Mouse (Mus musculus): ENCODE measurements around the gene Olfr684. TPM values are rescaled to one million over a fixed set of nuclear protein-coding genes. Genes with fewer than 3 reads are reported as not detected.

Olfr684 gene
- polyA plus RNA-seq (2015; fragmentation: Nextera tagmentation; extraction: Ambion mirVana): not detected in 2 replicates

DNA sequence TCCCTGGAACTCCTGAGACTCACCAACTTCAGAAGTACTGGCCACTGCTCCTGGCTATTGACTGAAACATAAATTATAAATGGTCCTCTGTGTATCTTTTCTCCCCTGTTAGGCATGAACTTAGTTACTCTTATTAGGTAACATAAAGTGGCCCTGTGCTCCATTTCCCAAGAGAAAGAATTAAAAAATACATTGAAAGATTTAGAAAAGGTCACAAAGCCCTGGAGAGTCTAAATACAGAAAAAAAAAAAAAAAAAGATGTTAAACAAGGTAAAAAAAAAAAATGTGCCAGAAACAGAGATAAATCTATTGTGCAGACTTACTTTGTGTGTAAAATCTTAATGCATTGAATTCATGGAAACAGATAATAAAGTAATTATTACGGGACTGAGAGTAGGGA is at the start of gene Olfr684:
Gene Olfr684 (minus strand): TSS at position 101 of the 400 bp plus-strand sequence.
- Histone ChIP-seq H3K4me2 (no peak within 1 kb of the TSS), H3K4me1 (no peaks in the 10 kb centered on the region), H3K9me3 (no peaks in the 10 kb centered on the region), H3K27ac (no peak within 1 kb of the TSS), H3K36me3 (no peaks in the 10 kb centered on the region), H3K4me3 (no peak within 1 kb of the TSS), H3K9ac (no peak within 1 kb of the TSS), H3K27me3 (no peaks in the 10 kb centered on the region)
- WGBS: 53% methylated on average over 1 of the region's 1 CpGs
- ATAC-seq (ENCODE audit: insufficient number of reproducible peaks, insufficient read depth, low FRiP score, low TSS enrichment, low read depth): no peak

DNA sequence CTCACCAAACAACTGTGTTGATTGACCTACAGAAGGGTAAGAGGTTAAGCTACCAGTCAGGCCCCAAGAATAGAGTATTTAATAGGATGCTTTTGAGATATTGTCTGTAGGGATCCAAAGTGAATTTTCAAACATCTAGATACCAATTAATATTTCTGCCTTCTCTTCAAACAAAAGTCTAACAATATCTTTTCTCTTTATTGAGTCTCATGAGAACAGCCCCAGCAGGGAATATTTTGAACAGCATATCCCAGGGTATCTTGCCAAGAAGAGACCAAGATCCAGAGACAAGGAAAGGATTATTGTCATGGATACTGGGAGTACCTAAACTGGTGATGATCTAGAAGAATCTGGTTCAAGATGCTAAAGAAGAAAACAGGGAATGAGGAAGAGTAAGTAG is 43.9 kb upstream of the Olfr684 start, which contains the start of gene Olfr686:
Gene Olfr686 (minus strand): TSS at position 101 of the 400 bp plus-strand sequence.
- H3K4me1 ChIP-seq: no peaks in the 10 kb centered on the region
- no peak within 1 kb of the TSS for H3K27ac ChIP-seq
- H3K36me3 ChIP-seq: no peaks in the 10 kb centered on the region
- H3K9ac ChIP-seq: no peak within 1 kb of the TSS
- H3K4me3 ChIP-seq: no peak within 1 kb of the TSS
- no peak for ATAC-seq (ENCODE audit: insufficient number of reproducible peaks, insufficient read depth, low FRiP score, low TSS enrichment, low read depth)
- no peaks in the 10 kb centered on the region for H3K9me3 ChIP-seq
- H3K27me3 ChIP-seq: no peaks in the 10 kb centered on the region
- H3K4me2 ChIP-seq: no peak within 1 kb of the TSS

DNA sequence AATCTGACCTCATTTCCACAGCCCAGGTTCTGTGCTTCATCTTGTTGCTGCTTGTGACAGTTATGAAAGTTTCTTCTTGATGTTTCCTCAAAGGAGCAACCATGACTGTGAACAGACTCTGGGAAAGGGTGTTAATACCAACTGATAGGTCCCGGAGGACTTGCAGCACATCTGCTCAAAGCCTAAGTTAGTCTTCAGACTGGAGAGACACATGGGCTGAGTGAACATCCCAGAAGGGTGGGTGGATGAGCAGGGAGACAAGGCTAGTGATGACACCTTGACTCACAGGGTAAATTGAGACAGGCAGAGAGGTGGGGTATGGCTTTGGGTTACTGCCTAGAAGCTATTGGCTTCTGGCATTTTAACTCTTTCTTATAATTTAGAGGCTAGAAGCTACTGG is 22.5 kb upstream of the Olfr684 start, which contains the start of gene Olfr685:
Gene Olfr685 (minus strand): TSS at position 101 of the 400 bp plus-strand sequence.
- H3K4me2 ChIP-seq: no peak within 1 kb of the TSS
- ATAC-seq (ENCODE audit: insufficient number of reproducible peaks, insufficient read depth, low FRiP score, low TSS enrichment, low read depth): no peak
- H3K36me3 ChIP-seq: no peaks in the 10 kb centered on the region
- no peaks in the 10 kb centered on the region for H3K4me1 ChIP-seq
- H3K4me3 ChIP-seq: no peak within 1 kb of the TSS
- 94% methylated on average over 1 of the region's 1 CpGs for WGBS
- H3K27me3 ChIP-seq: no peaks in the 10 kb centered on the region
- H3K9ac ChIP-seq: no peak within 1 kb of the TSS
- no peaks in the 10 kb centered on the region for H3K9me3 ChIP-seq
- H3K27ac ChIP-seq: no peak within 1 kb of the TSS

DNA sequence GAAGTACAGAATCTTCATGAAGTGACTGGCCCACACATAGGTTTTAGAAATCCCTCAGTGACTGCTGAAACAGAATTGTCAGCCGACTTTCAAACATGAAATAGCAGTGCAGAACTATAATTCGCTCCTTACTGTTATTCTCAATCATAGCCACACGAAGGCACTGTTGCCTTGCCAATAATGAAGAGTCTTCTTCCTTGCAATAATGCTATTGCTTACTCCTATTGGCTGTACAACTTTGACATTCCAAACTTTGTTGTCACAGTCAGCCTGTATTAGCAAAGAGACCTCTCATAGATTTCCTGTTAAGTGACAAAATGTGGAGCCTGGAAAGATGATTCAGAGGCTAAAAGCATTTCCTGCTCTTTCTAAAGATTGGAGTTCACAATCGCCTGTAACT is 7.3 kb upstream of the Olfr684 start:
- Histone ChIP-seq H3K4me1 (no peaks in the 10 kb centered on the region), H3K27ac (no peak overlapping the region), H3K4me3 (no peak overlapping the region), H3K4me2 (no peak overlapping the region), H3K9ac (no peak overlapping the region), H3K9me3 (no peaks in the 10 kb centered on the region), H3K36me3 (no peaks in the 10 kb centered on the region), H3K27me3 (no peaks in the 10 kb centered on the region)
- ATAC-seq (ENCODE audit: insufficient number of reproducible peaks, insufficient read depth, low FRiP score, low TSS enrichment, low read depth): no peak
- WGBS: 47% methylated on average over 4 of the region's 4 CpGs

DNA sequence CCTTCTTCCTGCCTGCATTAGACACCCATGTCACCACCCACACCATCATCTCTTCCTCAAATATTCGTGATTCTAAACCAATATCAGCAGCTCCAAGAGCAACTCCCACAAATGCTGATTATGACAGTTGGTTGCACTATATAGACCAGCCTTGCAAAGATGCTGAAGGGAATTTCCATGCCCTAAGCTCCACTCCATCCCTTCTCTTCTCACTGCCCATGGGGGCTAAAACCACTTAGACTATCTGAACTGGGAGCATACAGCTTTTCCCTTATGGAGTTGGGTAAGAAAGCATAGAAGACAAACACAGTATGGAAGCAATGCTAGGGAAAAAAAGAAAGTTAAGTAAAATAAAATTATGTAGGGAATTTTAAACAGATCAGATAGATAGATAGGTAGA is 16.5 kb downstream of the Olfr684 start, which contains the start of gene Olfr683:
Gene Olfr683 (minus strand): TSS at position 101 of the 400 bp plus-strand sequence.
- Histone ChIP-seq H3K9me3 (no peaks in the 10 kb centered on the region), H3K4me3 (no peak within 1 kb of the TSS)
- WGBS: 63% methylated on average over 1 of the region's 1 CpGs

DNA sequence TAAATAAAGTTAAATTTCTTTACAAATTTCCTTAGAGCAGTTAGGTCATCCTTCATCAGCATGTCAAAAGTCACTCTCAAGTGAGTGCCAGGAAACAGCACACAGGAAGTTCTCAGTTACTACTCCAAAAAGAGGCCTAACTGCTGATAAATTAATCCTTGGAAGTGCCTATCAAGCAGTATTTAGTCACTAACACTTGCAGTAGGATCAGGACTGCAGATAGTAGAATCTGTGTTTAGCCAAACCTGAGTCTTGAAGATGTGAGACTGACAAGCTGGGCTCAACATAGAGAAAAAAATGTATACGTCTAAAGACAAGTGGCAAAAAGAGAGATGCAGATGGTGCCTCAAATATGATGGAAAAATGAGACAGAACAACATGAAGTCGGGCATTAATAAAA is 22.2 kb downstream of the Olfr684 start:
- H3K4me3 ChIP-seq: no peak overlapping the region
- no peak overlapping the region for H3K9ac ChIP-seq
- H3K27ac ChIP-seq: no peak overlapping the region
- H3K27me3 ChIP-seq: no peaks in the 10 kb centered on the region
- no peaks in the 10 kb centered on the region for H3K9me3 ChIP-seq
- no peak for ATAC-seq (ENCODE audit: insufficient number of reproducible peaks, insufficient read depth, low FRiP score, low TSS enrichment, low read depth)
- H3K4me2 ChIP-seq: no peak overlapping the region
- 75% methylated on average over 2 of the region's 2 CpGs for WGBS
- H3K4me1 ChIP-seq: no peaks in the 10 kb centered on the region
- H3K36me3 ChIP-seq: no peaks in the 10 kb centered on the region

More for the DNA sequence above, 16.5 kb downstream of the Olfr684 start, which contains the start of gene Olfr683:
- ATAC-seq (ENCODE audit: insufficient number of reproducible peaks, insufficient read depth, low FRiP score, low TSS enrichment, low read depth): no peak
- H3K27me3 ChIP-seq: no peaks in the 10 kb centered on the region
- no peaks in the 10 kb centered on the region for H3K4me1 ChIP-seq
- H3K4me2 ChIP-seq: no peak within 1 kb of the TSS
- no peak within 1 kb of the TSS for H3K27ac ChIP-seq
- no peak within 1 kb of the TSS for H3K9ac ChIP-seq
- no peaks in the 10 kb centered on the region for H3K36me3 ChIP-seq

DNA sequence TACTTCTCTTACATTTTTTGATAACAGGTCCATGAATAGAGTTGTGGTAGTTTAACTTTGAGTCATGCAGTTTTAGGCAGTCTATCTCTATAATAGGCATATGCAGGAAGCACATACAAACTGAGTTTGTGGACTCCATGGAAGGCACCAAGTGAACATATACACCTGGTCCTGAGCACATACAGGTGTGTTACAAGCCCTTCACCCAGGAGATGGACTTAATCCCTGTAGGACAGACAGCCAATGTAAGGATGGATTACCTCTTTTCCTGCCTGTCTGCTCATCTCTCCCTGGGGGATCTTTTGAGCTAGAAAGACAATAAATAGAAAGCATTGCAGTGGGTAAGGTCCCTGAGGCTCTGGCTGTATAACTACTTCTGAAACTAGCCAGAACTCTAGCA is 46.9 kb downstream of the Olfr684 start, which contains the start of gene Olfr681:
Gene Olfr681 (plus strand): TSS at position 301 of the 400 bp plus-strand sequence.
- H3K4me1 ChIP-seq: no peaks in the 10 kb centered on the region
- no peak within 1 kb of the TSS for H3K4me3 ChIP-seq
- no peak within 1 kb of the TSS for H3K27ac ChIP-seq
- H3K9ac ChIP-seq: no peak within 1 kb of the TSS
- H3K4me2 ChIP-seq: no peak within 1 kb of the TSS
- ATAC-seq (ENCODE audit: insufficient number of reproducible peaks, insufficient read depth, low FRiP score, low TSS enrichment, low read depth): no peak
- no peaks in the 10 kb centered on the region for H3K9me3 ChIP-seq
- H3K36me3 ChIP-seq: no peaks in the 10 kb centered on the region
- H3K27me3 ChIP-seq: no peaks in the 10 kb centered on the region

Other genes with a start within 250 kb of the Olfr684 start
- gene Olfr667, start 242.2 kb downstream of the Olfr684 start, polyA plus RNA-seq (2015; fragmentation: Nextera tagmentation; extraction: Ambion mirVana): not detected in 2 replicates
- gene Olfr668, start 235.6 kb downstream of the Olfr684 start, polyA plus RNA-seq (2015; fragmentation: Nextera tagmentation; extraction: Ambion mirVana): not detected in 2 replicates
- gene Olfr669, start 229.4 kb downstream of the Olfr684 start, polyA plus RNA-seq (2015; fragmentation: Nextera tagmentation; extraction: Ambion mirVana): not detected in 2 replicates
- not detected in 2 replicates for gene Olfr670, start 201.0 kb downstream of the Olfr684 start, polyA plus RNA-seq (2015; fragmentation: Nextera tagmentation; extraction: Ambion mirVana)
- not detected in 2 replicates for gene Olfr671, start 184.5 kb downstream of the Olfr684 start, polyA plus RNA-seq (2015; fragmentation: Nextera tagmentation; extraction: Ambion mirVana)
- gene Olfr672, start 161.6 kb downstream of the Olfr684 start, polyA plus RNA-seq (2015; fragmentation: Nextera tagmentation; extraction: Ambion mirVana): 0.21 TPM in 1 of 2 replicates, not detected in the other
- gene Olfr675, start 135.2 kb downstream of the Olfr684 start, polyA plus RNA-seq (2015; fragmentation: Nextera tagmentation; extraction: Ambion mirVana): not detected in 2 replicates
- not detected in 2 replicates for gene Olfr676, start 131.0 kb downstream of the Olfr684 start, polyA plus RNA-seq (2015; fragmentation: Nextera tagmentation; extraction: Ambion mirVana)
- gene Olfr677, start 112.3 kb downstream of the Olfr684 start, polyA plus RNA-seq (2015; fragmentation: Nextera tagmentation; extraction: Ambion mirVana): not detected in 2 replicates
- gene Olfr678, start 99.2 kb downstream of the Olfr684 start, polyA plus RNA-seq (2015; fragmentation: Nextera tagmentation; extraction: Ambion mirVana): 0.08 TPM in 1 of 2 replicates, not detected in the other
- 0.45 TPM in 1 of 2 replicates, not detected in the other for gene Olfr679, start 82.4 kb downstream of the Olfr684 start, polyA plus RNA-seq (2015; fragmentation: Nextera tagmentation; extraction: Ambion mirVana)
- not detected in 2 replicates for gene Olfr680-ps1, start 70.8 kb downstream of the Olfr684 start, polyA plus RNA-seq (2015; fragmentation: Nextera tagmentation; extraction: Ambion mirVana)
- not detected in 2 replicates for gene Olfr681, start 46.8 kb downstream of the Olfr684 start, polyA plus RNA-seq (2015; fragmentation: Nextera tagmentation; extraction: Ambion mirVana)
- 0.27 TPM in 1 of 2 replicates, not detected in the other for gene Olfr683, start 16.6 kb downstream of the Olfr684 start, polyA plus RNA-seq (2015; fragmentation: Nextera tagmentation; extraction: Ambion mirVana)
- 0.13 TPM in 1 of 2 replicates, not detected in the other for gene Olfr685, start 22.4 kb upstream of the Olfr684 start, polyA plus RNA-seq (2015; fragmentation: Nextera tagmentation; extraction: Ambion mirVana)
- gene Olfr686, start 43.8 kb upstream of the Olfr684 start, polyA plus RNA-seq (2015; fragmentation: Nextera tagmentation; extraction: Ambion mirVana): not detected in 2 replicates
- not detected in 2 replicates for gene Olfr688, start 124.4 kb upstream of the Olfr684 start, polyA plus RNA-seq (2015; fragmentation: Nextera tagmentation; extraction: Ambion mirVana)
- gene Olfr689, start 147.5 kb upstream of the Olfr684 start, polyA plus RNA-seq (2015; fragmentation: Nextera tagmentation; extraction: Ambion mirVana): 0.08 TPM in 1 of 2 replicates, not detected in the other
- gene Olfr690, start 170.5 kb upstream of the Olfr684 start, polyA plus RNA-seq (2015; fragmentation: Nextera tagmentation; extraction: Ambion mirVana): not detected in 2 replicates
- gene Olfr691, start 178.6 kb upstream of the Olfr684 start, polyA plus RNA-seq (2015; fragmentation: Nextera tagmentation; extraction: Ambion mirVana): 0.35 and 0.51 TPM in 2 replicates
- not detected in 2 replicates for gene Olfr692, start 204.6 kb upstream of the Olfr684 start, polyA plus RNA-seq (2015; fragmentation: Nextera tagmentation; extraction: Ambion mirVana)
- not detected in 2 replicates for gene Gm5901, start 211.4 kb upstream of the Olfr684 start, polyA plus RNA-seq (2015; fragmentation: Nextera tagmentation; extraction: Ambion mirVana)
- gene Fam160a2, start 236.4 kb upstream of the Olfr684 start, polyA plus RNA-seq (2015; fragmentation: Nextera tagmentation; extraction: Ambion mirVana): 41.8 and 48.3 TPM in 2 replicates
- 0.10 TPM in 1 of 2 replicates, not detected in the other for gene Cnga4, start 240.9 kb upstream of the Olfr684 start, polyA plus RNA-seq (2015; fragmentation: Nextera tagmentation; extraction: Ambion mirVana)

Data from embryonic facial prominence, embryonic 13.5 days (tissue).